25 mouse cellular contexts compared by ENCODE assay signal in genomic region chr19:6666187-6666722, GRCm38 (mm10).
"Had no signal": no experiment of that assay in that cellular context is flagged by ENCODE, and none has a peak within 500 bp of the region (broad histone marks: within the 10 kb centered on the region; RNA-seq: fewer than 3 reads in every experiment).

No protein-coding gene starts in this region.

- DNase-seq: gastrocnemius, adult 2 months; gastrocnemius, postnatal 10 days; gastrocnemius, postnatal 25 days; heart, adult 18-20 months; heart, postnatal 10 days; kidney, adult 11 months; kidney, adult 2 months; kidney, adult 9 months; kidney, postnatal 14 days; kidney, postnatal 36 days; layer of hippocampus, adult 9-11 months; layer of hippocampus, postnatal 36 days; left cerebral cortex, postnatal 4 days had no signal

- H3K9ac ChIP-seq: heart, embryonic 12.5 days; hindbrain, embryonic 13.5 days; hindbrain, embryonic 15.5 days; kidney, embryonic 15.5 days; limb, embryonic 13.5 days; limb, embryonic 15.5 days; liver, embryonic 12.5 days; liver, embryonic 14.5 days had no signal

- H3K27ac ChIP-seq: gastrocnemius, adult 2 months; heart, embryonic 10.5 days; hindbrain, embryonic 13.5 days; hindbrain, embryonic 15.5 days; hindbrain, postnatal 0 days; kidney, embryonic 15.5 days; kidney, postnatal 0 days; limb, embryonic 13.5 days; limb, embryonic 15.5 days; liver, embryonic 12.5 days; liver, embryonic 14.5 days had no signal

- H3K27me3 ChIP-seq: hindbrain, embryonic 15.5 days had no signal

- H3K4me2 ChIP-seq: heart, embryonic 12.5 days; hindbrain, embryonic 13.5 days; hindbrain, embryonic 15.5 days; kidney, embryonic 15.5 days; limb, embryonic 13.5 days; limb, embryonic 15.5 days; liver, embryonic 12.5 days had no signal

- H3K4me1 ChIP-seq: kidney, embryonic 15.5 days; limb, embryonic 13.5 days had no signal

- H3K9me3 ChIP-seq: heart, embryonic 10.5 days; heart, embryonic 12.5 days; hindbrain, embryonic 13.5 days; hindbrain, embryonic 15.5 days; kidney, embryonic 15.5 days; limb, embryonic 13.5 days; limb, embryonic 15.5 days; liver, embryonic 12.5 days had no signal

- ATAC-seq: hindbrain, postnatal 0 days; intestine, embryonic 16.5 days; liver, embryonic 12.5 days had no signal

- H3K36me3 ChIP-seq: heart, embryonic 10.5 days; heart, embryonic 12.5 days; hindbrain, embryonic 13.5 days; hindbrain, embryonic 15.5 days; kidney, embryonic 15.5 days; limb, embryonic 13.5 days; limb, embryonic 15.5 days; liver, embryonic 12.5 days had no signal

- H3K4me3 ChIP-seq: gastrocnemius, adult 2 months; heart, embryonic 10.5 days; heart, embryonic 12.5 days; hindbrain, embryonic 13.5 days; hindbrain, embryonic 15.5 days; kidney, embryonic 15.5 days; limb, embryonic 13.5 days; limb, embryonic 15.5 days; liver, embryonic 12.5 days had no signal
